Mouse (Mus musculus): ENCODE measurements at regions not wholly inside any gene's neighbourhood (a gene's known extent, or its start where the extent isn't known, plus 50 kb on each side); places are given as distances from the start of the nearest gene placed in this dataset.
A peak's percentile ranks its signal among the peaks of the same experiment; 100 is the strongest.

DNA sequence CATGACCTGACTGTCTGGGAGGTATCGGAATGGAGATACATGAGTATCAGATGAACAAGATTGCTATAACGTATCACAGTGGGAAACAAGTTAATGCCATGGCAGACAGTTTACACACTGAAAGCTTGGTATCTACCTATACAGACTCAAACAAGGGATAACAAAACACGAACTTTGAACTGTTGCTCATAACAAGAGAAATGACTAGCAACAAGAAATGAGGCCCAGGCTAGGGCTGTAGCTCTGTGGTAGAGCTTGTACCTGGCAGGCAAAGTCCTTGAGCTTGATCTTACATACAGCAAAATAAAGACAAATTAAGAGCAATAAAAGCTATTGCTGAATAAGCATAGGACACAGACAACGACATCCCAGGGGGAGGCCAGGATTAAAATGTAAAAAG, 172.4 kb upstream of the Pln start:
- DNase-seq, result no peak

DNA sequence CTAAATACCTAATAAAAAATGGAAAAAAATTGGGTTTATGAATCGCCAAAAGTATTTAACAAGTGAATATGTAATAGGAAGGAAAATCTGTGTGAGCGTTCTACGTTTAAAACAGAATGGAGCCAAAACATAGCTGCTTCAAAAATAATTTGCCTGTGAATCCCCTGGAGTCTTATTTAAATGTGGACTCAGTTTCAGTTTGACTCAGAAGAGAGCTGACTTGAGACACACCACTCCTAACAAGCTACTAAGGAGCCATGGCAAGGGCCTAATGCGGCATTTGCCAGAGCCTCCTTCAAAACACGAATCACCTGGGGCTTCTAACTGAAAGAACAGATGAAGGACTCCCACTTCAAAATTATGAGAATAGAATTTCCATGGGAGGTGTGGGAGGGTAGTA, 169.7 kb upstream of the Pln start:
- DNase-seq, result no peak

DNA sequence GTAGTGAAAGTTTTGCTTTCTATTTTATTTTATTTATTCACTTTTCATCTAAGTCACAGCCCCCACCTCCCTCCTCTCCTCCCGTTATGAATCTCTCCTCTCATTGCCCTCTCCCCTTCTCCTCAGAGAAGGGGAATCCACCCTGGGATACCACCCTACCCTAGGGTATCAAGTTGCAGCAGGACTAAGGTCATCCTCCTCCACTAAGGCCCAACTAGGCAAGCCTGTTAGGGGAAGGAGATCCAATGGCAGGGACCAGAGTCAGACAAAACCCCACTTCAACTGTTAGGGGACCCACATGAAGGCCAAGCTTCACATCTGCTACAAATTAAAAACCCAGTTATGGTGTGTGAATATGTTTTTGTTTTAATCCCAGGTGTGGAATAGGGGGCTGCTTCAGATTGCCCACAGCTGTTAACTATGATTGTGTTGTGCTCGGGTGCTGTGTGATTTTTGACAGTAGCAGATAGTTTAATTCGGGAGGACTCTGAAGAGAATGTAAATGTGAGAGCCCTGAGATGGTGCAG, 163.4 kb upstream of the Pln start:
- no peak for DNase-seq

DNA sequence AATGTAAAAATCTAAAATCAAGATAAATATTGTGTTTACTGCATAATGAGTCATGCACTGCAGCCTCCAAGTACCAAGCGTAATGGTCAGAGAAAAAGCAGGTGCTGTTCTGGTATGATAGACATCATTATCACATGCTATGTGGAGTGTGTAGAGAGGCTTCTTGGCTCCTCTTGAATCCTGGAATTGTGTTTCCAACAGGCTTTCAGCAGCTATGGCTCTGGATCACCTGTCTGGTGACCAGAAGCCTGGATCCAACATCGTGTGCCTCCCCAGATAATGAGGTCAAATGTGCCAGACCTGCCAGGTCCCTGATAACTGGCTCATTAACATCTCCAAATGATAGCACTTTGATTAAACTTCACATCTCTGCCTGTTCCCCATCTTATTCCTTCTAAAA, 161.5 kb upstream of the Pln start:
- no peak for DNase-seq

DNA sequence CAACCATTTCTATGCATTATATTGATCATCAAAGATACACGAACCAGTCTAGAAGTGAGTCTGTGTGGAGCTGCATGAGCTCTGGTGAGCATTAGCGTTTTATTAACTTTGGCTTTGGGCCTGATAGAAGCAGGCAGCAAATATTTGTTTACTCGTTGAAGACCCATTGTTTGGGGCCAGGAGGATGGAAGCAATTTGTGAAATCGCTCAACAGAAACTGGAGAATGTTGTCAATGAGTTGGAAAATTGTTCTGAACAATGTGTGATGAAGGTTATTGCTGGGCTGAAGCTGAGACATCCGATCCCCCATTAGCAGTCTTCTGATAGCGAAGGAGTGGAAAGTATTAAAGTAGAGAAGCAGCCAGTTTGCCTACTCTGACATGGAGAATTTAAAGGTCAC, 158.9 kb upstream of the Pln start:
- no peak for DNase-seq

DNA sequence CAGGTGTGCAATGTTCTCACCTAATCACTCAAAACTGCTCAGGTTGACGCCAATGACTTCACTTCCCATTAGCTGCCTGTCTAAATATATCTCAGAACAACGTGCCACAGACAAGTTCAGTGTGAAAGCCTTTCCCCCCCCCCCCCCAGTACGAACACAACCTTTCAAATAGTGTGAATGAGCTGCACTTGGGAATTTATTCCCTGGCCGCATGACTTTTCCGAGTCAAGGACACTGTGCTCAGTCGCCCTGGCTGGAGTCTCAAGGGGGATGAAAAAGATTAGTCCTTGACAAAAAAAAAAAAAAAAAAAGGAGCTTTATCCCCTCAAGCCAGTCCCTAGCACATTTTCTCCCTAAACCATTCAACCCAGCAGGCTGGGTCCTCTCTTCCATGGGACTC, 158.4 kb upstream of the Pln start:
- DNase-seq, result no peak

DNA sequence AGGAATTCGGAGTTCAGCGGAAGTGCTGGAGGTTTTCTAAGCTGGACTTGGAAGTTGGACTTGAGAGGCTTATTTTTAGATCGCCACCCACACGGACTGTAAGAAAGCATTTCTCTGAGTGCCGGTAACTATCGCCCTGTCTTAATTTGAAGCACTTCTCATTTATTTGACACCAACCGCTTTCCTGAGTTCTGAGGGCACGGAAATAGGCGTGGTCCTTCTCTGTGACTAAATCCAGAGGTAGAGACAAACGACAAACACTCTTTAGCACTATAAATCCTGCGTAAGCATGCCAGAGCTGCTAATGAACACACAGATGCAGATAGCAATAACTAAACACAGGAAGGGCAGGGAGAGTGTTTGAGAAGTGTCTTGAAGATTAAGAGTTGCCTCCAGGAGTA, 156.7 kb upstream of the Pln start:
- peak; percentile 6 for DNase-seq

DNA sequence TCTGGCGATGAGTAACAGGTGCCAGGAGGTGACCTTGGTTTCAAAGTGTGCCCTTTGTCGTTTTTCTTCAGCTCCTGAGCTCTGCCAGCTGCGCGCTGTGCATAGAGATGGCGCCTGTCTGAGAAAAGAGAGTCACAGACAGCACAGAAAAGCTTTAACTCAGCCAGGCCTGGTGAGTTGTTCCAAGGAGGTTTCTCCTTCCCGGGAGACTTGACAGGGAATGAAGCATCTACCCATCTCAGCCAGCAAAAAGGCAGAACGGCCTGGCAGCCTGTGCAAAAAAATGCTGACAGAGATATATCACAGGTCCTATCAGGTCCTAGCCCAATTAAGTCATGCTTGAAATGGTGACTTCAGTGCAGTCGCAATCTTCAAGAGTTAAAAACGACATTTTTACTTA, 156.1 kb upstream of the Pln start:
- no peak for DNase-seq

DNA sequence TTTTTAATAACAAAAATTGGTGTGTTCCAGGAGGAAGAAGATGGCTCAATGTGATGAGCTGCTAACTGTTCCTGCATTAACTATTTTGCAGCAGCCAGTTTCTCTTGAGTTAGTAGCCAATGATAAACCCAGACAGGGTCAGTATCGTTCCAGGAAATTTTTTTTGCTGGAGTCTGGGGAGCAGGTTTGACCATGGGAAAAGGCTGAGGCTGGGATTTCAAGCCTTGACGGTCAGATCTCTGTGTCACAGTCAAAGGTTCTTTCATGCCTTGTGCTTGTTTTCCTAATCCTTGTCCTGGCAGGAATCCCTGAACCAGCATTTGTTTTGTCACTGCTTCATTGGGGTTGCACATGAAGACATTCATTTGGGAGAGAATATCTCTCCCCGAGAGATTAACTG, 129.0 kb upstream of the Pln start:
- DNase-seq, result no peak

DNA sequence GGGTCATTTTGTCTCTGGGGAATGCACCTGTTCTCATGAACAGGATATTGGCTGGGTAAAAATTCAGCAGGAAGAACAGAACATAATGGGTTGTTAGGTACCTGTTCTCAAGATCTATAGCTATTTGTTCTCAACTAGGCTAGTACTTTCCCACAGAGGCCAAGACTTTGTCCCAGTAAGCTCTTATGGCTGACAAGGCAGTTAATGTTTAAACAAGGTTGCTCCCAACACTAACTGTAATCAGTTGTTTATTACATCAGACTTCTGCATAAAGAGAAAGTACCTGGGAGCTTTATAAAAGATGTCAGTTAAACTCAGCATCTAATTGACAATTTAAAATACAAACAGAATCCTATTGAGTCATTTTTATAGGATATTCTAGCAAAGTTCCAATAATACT, 127.6 kb upstream of the Pln start:
- DNase-seq, result no peak

All from lung, postnatal 10 days (tissue).